Comparison of ENCODE assay signal across 23 mouse cellular contexts in the genomic region with DNA sequence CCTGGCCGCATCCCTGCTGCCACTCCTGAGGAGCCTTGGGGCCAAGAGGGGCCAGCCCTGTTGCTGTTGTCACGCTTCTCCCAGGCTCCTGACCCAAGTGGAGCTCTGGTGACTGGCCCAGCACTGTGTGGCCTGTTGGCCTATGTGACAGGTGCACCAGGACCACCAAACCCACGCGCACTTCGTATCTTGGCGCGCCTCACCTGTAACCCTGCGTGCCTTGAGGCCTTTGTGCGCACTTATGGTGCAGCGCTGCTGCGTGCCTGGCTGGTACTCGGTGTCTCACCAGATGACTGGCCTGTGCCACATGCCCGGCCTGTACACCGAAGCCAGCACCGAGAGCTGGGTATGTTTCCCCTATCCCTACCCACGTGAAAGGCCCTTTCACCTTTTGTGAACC. TPM values are rescaled to one million over a fixed set of nuclear protein-coding genes. Genes with fewer than 3 reads are reported as not detected.
DNase-seq lines count a peak whose midpoint lies in the region; ATAC-seq and TF ChIP-seq lines count a peak whose summit lies in the region.
"Had no signal": no experiment of that assay in that cellular context is flagged by ENCODE, and none has a peak within 500 bp of the region (broad histone marks: within the 10 kb centered on the region; RNA-seq: fewer than 3 reads in every experiment).

No protein-coding gene starts in this region.

- H3K9ac ChIP-seq in embryonic facial prominence, embryonic 13.5 days, result peak overlapping the region; percentile 40; the same call in 1 of the 2 replicates
- peak overlapping the region; percentile 39; the same call in 1 of the 2 replicates for H3K9ac ChIP-seq in heart, embryonic 11.5 days (ENCODE audit: low read depth, low read length)
- H3K9ac ChIP-seq in neural tube, embryonic 13.5 days, result 0 out of 2 replicates have a peak overlapping the region, but pooled peaks have one; percentile 1
- no peak overlapping the region for H3K9ac ChIP-seq in neural tube, embryonic 15.5 days (replicated peaks)
- H3K9ac ChIP-seq: embryonic facial prominence, embryonic 15.5 days; forebrain, embryonic 12.5 days had no signal

- intact Hi-C loops in heart, postnatal 14 days (cut with DNase I), result no loop called here

- TF ChIP-seq POLR2A in cerebellum, adult 2 months (IDR thresholded peaks at IDR 0.05; ENCODE audit: borderline replicate concordance, insufficient read depth, low read length), result no peak

- no peaks in the 10 kb centered on the region for H3K9me3 ChIP-seq in embryonic facial prominence, embryonic 13.5 days
- H3K9me3 ChIP-seq in embryonic facial prominence, embryonic 10.5 days, result no peaks in the 10 kb centered on the region
- no peaks in the 10 kb centered on the region for H3K9me3 ChIP-seq in heart, embryonic 11.5 days (replicated peaks; ENCODE audit: control insufficient read depth, low read length)
- no peaks in the 10 kb centered on the region for H3K9me3 ChIP-seq in neural tube, embryonic 13.5 days
- H3K9me3 ChIP-seq in neural tube, embryonic 15.5 days (replicated peaks), result no peaks in the 10 kb centered on the region
- H3K9me3 ChIP-seq: embryonic facial prominence, embryonic 12.5 days; embryonic facial prominence, embryonic 15.5 days; forebrain, embryonic 10.5 days; forebrain, embryonic 12.5 days had no signal

- DNase-seq in cerebellum, adult 9-10 months, result peak; percentile 20
- no peak for DNase-seq in cerebellum, adult 2 months
- DNase-seq in embryonic facial prominence, embryonic 10.5 days (ENCODE audit: low spot score), result no peak
- DNase-seq in heart, postnatal 14 days, result no peak
- DNase-seq: adrenal gland, adult 2 months; adrenal gland, postnatal 10 days; adrenal gland, postnatal 25 days; cerebellum, adult 18-20 months; cerebellum, postnatal 10 days; embryo, embryonic 11 days had no signal

- 94% methylated on average over 16 of the region's 16 CpGs for WGBS in cerebellum, adult 2 months
- 92% methylated on average over 16 of the region's 16 CpGs for WGBS in embryonic facial prominence, embryonic 13.5 days
- WGBS in embryonic facial prominence, embryonic 10.5 days, result 94% methylated on average over 16 of the region's 16 CpGs
- 94% methylated on average over 16 of the region's 16 CpGs for WGBS in heart, embryonic 11.5 days (ENCODE audit: insufficient replicate concordance)
- 93% methylated on average over 16 of the region's 16 CpGs for WGBS in neural tube, embryonic 13.5 days
- WGBS in neural tube, embryonic 15.5 days, result 97% methylated on average over 16 of the region's 16 CpGs

- no peak overlapping the region for H3K4me3 ChIP-seq in cerebellum, adult 2 months (replicated peaks; ENCODE audit: insufficient read depth, low read depth, low read length)
- H3K4me3 ChIP-seq in embryonic facial prominence, embryonic 13.5 days, result no peak overlapping the region
- no peak overlapping the region for H3K4me3 ChIP-seq in embryonic facial prominence, embryonic 10.5 days
- H3K4me3 ChIP-seq in heart, embryonic 11.5 days (ENCODE audit: low read depth, low read length), result no peak overlapping the region
- H3K4me3 ChIP-seq in neural tube, embryonic 13.5 days, result no peak overlapping the region
- H3K4me3 ChIP-seq in neural tube, embryonic 15.5 days (replicated peaks), result no peak overlapping the region
- H3K4me3 ChIP-seq: embryonic facial prominence, embryonic 12.5 days; embryonic facial prominence, embryonic 15.5 days; erythroblast, embryonic 14.5 days; forebrain, embryonic 10.5 days; forebrain, embryonic 12.5 days had no signal

- H3K36me3 ChIP-seq in embryonic facial prominence, embryonic 13.5 days, result peaks cover 54% of the 10 kb centered on the region
- peaks cover 53% of the 10 kb centered on the region for H3K36me3 ChIP-seq in embryonic facial prominence, embryonic 10.5 days (replicated peaks)
- H3K36me3 ChIP-seq in heart, embryonic 11.5 days (ENCODE audit: control insufficient read depth, insufficient read depth, low read length), result peaks cover 21% of the 10 kb centered on the region
- H3K36me3 ChIP-seq in neural tube, embryonic 13.5 days, result peaks cover 48% of the 10 kb centered on the region
- peaks cover 45% of the 10 kb centered on the region for H3K36me3 ChIP-seq in neural tube, embryonic 15.5 days

- H3K27ac ChIP-seq in cerebellum, adult 2 months (ENCODE audit: insufficient read depth, low read length), result no peak overlapping the region
- H3K27ac ChIP-seq in embryonic facial prominence, embryonic 13.5 days, result no peak overlapping the region
- H3K27ac ChIP-seq in embryonic facial prominence, embryonic 10.5 days (replicated peaks), result no peak overlapping the region
- H3K27ac ChIP-seq in heart, embryonic 11.5 days (ENCODE audit: low read depth, low read length), result no peak overlapping the region
- no peak overlapping the region for H3K27ac ChIP-seq in neural tube, embryonic 13.5 days (replicated peaks)
- H3K27ac ChIP-seq in neural tube, embryonic 15.5 days (replicated peaks), result no peak overlapping the region
- H3K27ac ChIP-seq: embryonic facial prominence, embryonic 12.5 days; embryonic facial prominence, embryonic 15.5 days; forebrain, embryonic 10.5 days; forebrain, embryonic 12.5 days had no signal

- H3K4me2 ChIP-seq in embryonic facial prominence, embryonic 13.5 days, result no peak overlapping the region
- H3K4me2 ChIP-seq in heart, embryonic 11.5 days, result no peak overlapping the region
- H3K4me2 ChIP-seq in neural tube, embryonic 13.5 days, result no peak overlapping the region
- H3K4me2 ChIP-seq in neural tube, embryonic 15.5 days, result no peak overlapping the region
- H3K4me2 ChIP-seq: embryonic facial prominence, embryonic 12.5 days; embryonic facial prominence, embryonic 15.5 days; forebrain, embryonic 12.5 days had no signal

- no peaks in the 10 kb centered on the region for H3K27me3 ChIP-seq in cerebellum, adult 2 months (ENCODE audit: control insufficient read depth, insufficient read depth, low read length)
- H3K27me3 ChIP-seq in embryonic facial prominence, embryonic 13.5 days, result no peaks in the 10 kb centered on the region
- H3K27me3 ChIP-seq in embryonic facial prominence, embryonic 10.5 days (replicated peaks; ENCODE audit: low read depth, poor library complexity, severe bottlenecking), result peaks cover 7% of the 10 kb centered on the region
- H3K27me3 ChIP-seq in heart, embryonic 11.5 days (ENCODE audit: control insufficient read depth, insufficient read depth, low read length), result no peaks in the 10 kb centered on the region
- no peaks in the 10 kb centered on the region for H3K27me3 ChIP-seq in neural tube, embryonic 13.5 days
- no peaks in the 10 kb centered on the region for H3K27me3 ChIP-seq in neural tube, embryonic 15.5 days (replicated peaks)
- H3K27me3 ChIP-seq: embryonic facial prominence, embryonic 12.5 days; embryonic facial prominence, embryonic 15.5 days had no signal

- H3K4me1 ChIP-seq in cerebellum, adult 2 months (ENCODE audit: control insufficient read depth, insufficient read depth, low read length), result peaks cover 19% of the 10 kb centered on the region
- peaks cover 22% of the 10 kb centered on the region for H3K4me1 ChIP-seq in embryonic facial prominence, embryonic 13.5 days
- peaks cover 65% of the 10 kb centered on the region for H3K4me1 ChIP-seq in embryonic facial prominence, embryonic 10.5 days
- peaks cover 15% of the 10 kb centered on the region for H3K4me1 ChIP-seq in heart, embryonic 11.5 days (ENCODE audit: control insufficient read depth, insufficient read depth, low read length)
- peaks cover 45% of the 10 kb centered on the region for H3K4me1 ChIP-seq in neural tube, embryonic 13.5 days (replicated peaks)
- H3K4me1 ChIP-seq in neural tube, embryonic 15.5 days, result peaks cover 42% of the 10 kb centered on the region

- no peak for TF ChIP-seq CTCF in cerebellum, adult 2 months (IDR thresholded peaks at IDR 0.05; ENCODE audit: borderline replicate concordance, insufficient read depth, low read depth, low read length)

- no peak for ATAC-seq in embryonic facial prominence, embryonic 13.5 days (ENCODE audit: insufficient number of reproducible peaks, insufficient read depth, low FRiP score, low TSS enrichment, low read depth)
- ATAC-seq in heart, embryonic 11.5 days (replicated peaks; ENCODE audit: insufficient number of reproducible peaks, low FRiP score, low TSS enrichment), result no peak
- no peak for ATAC-seq in neural tube, embryonic 13.5 days (ENCODE audit: low read depth)
- no peak for ATAC-seq in neural tube, embryonic 15.5 days (ENCODE audit: low FRiP score)
- ATAC-seq: forebrain, embryonic 14.5 days; forebrain, embryonic 16.5 days had no signal

RNA-seq across cellular contexts. Expression of a gene that starts 4.3 kb away (rescaled TPM):
- 10.8 and 13.1 TPM in 2 replicates for polyA plus RNA-seq in cerebellum, adult 2 months (2012; rRNA removed)
- polyA plus RNA-seq in embryonic facial prominence, embryonic 13.5 days (2015; fragmentation: Nextera tagmentation; extraction: Ambion mirVana), result 50.4 and 52.5 TPM in 2 replicates
- 23.6 and 25.3 TPM in 2 replicates for polyA plus RNA-seq in embryonic facial prominence, embryonic 10.5 days (2016; fragmentation: Nextera tagmentation; extraction: Ambion mirVana)
- 168 and 172 TPM in 2 replicates for polyA plus RNA-seq in heart, embryonic 11.5 days (2014; fragmentation: Nextera tagmentation; extraction: Ambion mirVana)
- 10 to 100 TPM; 31.9 to 32.2 TPM for total RNA-seq in heart, postnatal 14 days (2021)
- 33.4 and 37.0 TPM in 2 replicates for polyA plus RNA-seq in neural tube, embryonic 13.5 days (2015; fragmentation: Nextera tagmentation; extraction: Ambion mirVana)
- polyA plus RNA-seq in neural tube, embryonic 15.5 days (2015; fragmentation: Nextera tagmentation; extraction: Ambion mirVana), result 28.4 and 50.2 TPM in 2 replicates
- total RNA-seq: MEL had no signal

RNA-seq across cellular contexts. Expression of a gene that starts 4.5 kb away (rescaled TPM):
- polyA plus RNA-seq in cerebellum, adult 2 months (2012; rRNA removed), result 2.6 and 2.8 TPM in 2 replicates
- 8.8 and 9.3 TPM in 2 replicates for polyA plus RNA-seq in embryonic facial prominence, embryonic 13.5 days (2015; fragmentation: Nextera tagmentation; extraction: Ambion mirVana)
- 9.2 and 10.4 TPM in 2 replicates for polyA plus RNA-seq in embryonic facial prominence, embryonic 10.5 days (2016; fragmentation: Nextera tagmentation; extraction: Ambion mirVana)
- 6.6 and 7.9 TPM in 2 replicates for polyA plus RNA-seq in heart, embryonic 11.5 days (2014; fragmentation: Nextera tagmentation; extraction: Ambion mirVana)
- total RNA-seq in heart, postnatal 14 days (2021), result 1 to 10 TPM; 3.1 to 3.4 TPM
- 9.4 and 9.8 TPM in 2 replicates for polyA plus RNA-seq in neural tube, embryonic 13.5 days (2015; fragmentation: Nextera tagmentation; extraction: Ambion mirVana)
- polyA plus RNA-seq in neural tube, embryonic 15.5 days (2015; fragmentation: Nextera tagmentation; extraction: Ambion mirVana), result 6.4 and 6.6 TPM in 2 replicates

RNA-seq across cellular contexts. Expression of a gene that starts 5.2 kb away (rescaled TPM):
- 16.1 and 17.2 TPM in 2 replicates for polyA plus RNA-seq in cerebellum, adult 2 months (2012; rRNA removed)
- polyA plus RNA-seq in embryonic facial prominence, embryonic 13.5 days (2015; fragmentation: Nextera tagmentation; extraction: Ambion mirVana), result 16.3 and 17.7 TPM in 2 replicates
- polyA plus RNA-seq in embryonic facial prominence, embryonic 10.5 days (2016; fragmentation: Nextera tagmentation; extraction: Ambion mirVana), result 17.5 and 19.1 TPM in 2 replicates
- polyA plus RNA-seq in heart, embryonic 11.5 days (2014; fragmentation: Nextera tagmentation; extraction: Ambion mirVana), result 7.7 and 8.7 TPM in 2 replicates
- 1 to 10 TPM; 7.8 to 9.0 TPM for total RNA-seq in heart, postnatal 14 days (2021)
- polyA plus RNA-seq in neural tube, embryonic 13.5 days (2015; fragmentation: Nextera tagmentation; extraction: Ambion mirVana), result 12.7 and 14.6 TPM in 2 replicates
- 13.8 and 14.0 TPM in 2 replicates for polyA plus RNA-seq in neural tube, embryonic 15.5 days (2015; fragmentation: Nextera tagmentation; extraction: Ambion mirVana)

RNA-seq across cellular contexts. Expression of a gene that starts 23.1 kb away (rescaled TPM):
- 0.30 and 0.51 TPM in 2 replicates for polyA plus RNA-seq in cerebellum, adult 2 months (2012; rRNA removed)
- 0.42 TPM in 1 of 2 replicates, not detected in the other for polyA plus RNA-seq in embryonic facial prominence, embryonic 13.5 days (2015; fragmentation: Nextera tagmentation; extraction: Ambion mirVana)
- polyA plus RNA-seq in embryonic facial prominence, embryonic 10.5 days (2016; fragmentation: Nextera tagmentation; extraction: Ambion mirVana), result 0.10 and 0.28 TPM in 2 replicates
- polyA plus RNA-seq in heart, embryonic 11.5 days (2014; fragmentation: Nextera tagmentation; extraction: Ambion mirVana), result 0.83 TPM in 1 of 2 replicates, not detected in the other
- not detected for total RNA-seq in heart, postnatal 14 days (2021)
- not detected in 2 replicates for polyA plus RNA-seq in neural tube, embryonic 13.5 days (2015; fragmentation: Nextera tagmentation; extraction: Ambion mirVana)
- 0.10 TPM in 1 of 2 replicates, not detected in the other for polyA plus RNA-seq in neural tube, embryonic 15.5 days (2015; fragmentation: Nextera tagmentation; extraction: Ambion mirVana)
- total RNA-seq: adrenal gland, postnatal 25 days had no signal
- polyA plus RNA-seq: adrenal gland, adult 2 months; C2C12; embryonic facial prominence, embryonic 15.5 days; forebrain, embryonic 10.5 days; forebrain, embryonic 12.5 days; forebrain, embryonic 14.5 days; forebrain, embryonic 16.5 days had no signal

RNA-seq across cellular contexts. Expression of a gene that starts 36.1 kb away (rescaled TPM):
- polyA plus RNA-seq in cerebellum, adult 2 months (2012; rRNA removed), result 0.82 and 0.89 TPM in 2 replicates
- polyA plus RNA-seq in embryonic facial prominence, embryonic 13.5 days (2015; fragmentation: Nextera tagmentation; extraction: Ambion mirVana), result 2.6 and 5.1 TPM in 2 replicates
- 0.39 TPM in 1 of 2 replicates, not detected in the other for polyA plus RNA-seq in embryonic facial prominence, embryonic 10.5 days (2016; fragmentation: Nextera tagmentation; extraction: Ambion mirVana)
- polyA plus RNA-seq in heart, embryonic 11.5 days (2014; fragmentation: Nextera tagmentation; extraction: Ambion mirVana), result 543 and 571 TPM in 2 replicates
- 1,000 to 10,000 TPM; 1,548 to 1,671 TPM for total RNA-seq in heart, postnatal 14 days (2021)
- 2.1 and 3.8 TPM in 2 replicates for polyA plus RNA-seq in neural tube, embryonic 13.5 days (2015; fragmentation: Nextera tagmentation; extraction: Ambion mirVana)
- polyA plus RNA-seq in neural tube, embryonic 15.5 days (2015; fragmentation: Nextera tagmentation; extraction: Ambion mirVana), result 4.3 and 8.2 TPM in 2 replicates
- polyA plus RNA-seq: erythroblast, embryonic 14.5 days; forebrain, embryonic 10.5 days; forebrain, embryonic 16.5 days had no signal
